Mouse (Mus musculus) limb, embryonic 13.5 days (tissue): ENCODE data around the gene Atp2b4. TPM values are rescaled to one million over a fixed set of nuclear protein-coding genes. Genes with fewer than 3 reads are reported as not detected.
A peak's percentile ranks its signal among the peaks of the same experiment; 100 is the strongest.

Experiments
- ATAC-seq: fragments of 200-750 bp; cut with Nextera tagmentation; 2 replicates; pipeline ENCODE4 v1.8.0; 2017; ENCODE audit warnings: low read depth, moderate number of reproducible peaks, moderate TSS enrichment; ENCODE audit not compliant: low FRiP score
- H3K27ac ChIP-seq: fragments of 300-500 bp; sonication (generic); 2 replicates; pipeline ENCODE4 v1.5.1; 2015; ENCODE audit warnings: inconsistent platforms, mild to moderate bottlenecking, moderate library complexity
- H3K27me3 ChIP-seq: fragments of 300-500 bp; sonication (generic); 2 replicates; pipeline ENCODE4 v1.6.1; 2015; ENCODE audit warnings: mild to moderate bottlenecking, inconsistent platforms
- H3K36me3 ChIP-seq: fragments of 300-500 bp; sonication (generic); 2 replicates; pipeline ENCODE4 v1.6.1; 2015; ENCODE audit warnings: inconsistent platforms, mild to moderate bottlenecking, moderate library complexity
- H3K4me1 ChIP-seq: fragments of 300-500 bp; sonication (generic); 2 replicates; pipeline ENCODE4 v1.6.1; 2015; ENCODE audit warnings: inconsistent platforms
- H3K4me2 ChIP-seq: fragments of 300-500 bp; sonication (generic); replicated peaks from 2 replicates; pipeline ENCODE4 v1.6.1; 2015; ENCODE audit warnings: inconsistent platforms, mild to moderate bottlenecking, moderate library complexity
- H3K4me3 ChIP-seq: fragments of 300-500 bp; sonication (generic); 2 replicates; pipeline ENCODE4 v1.5.1; 2015; ENCODE audit warnings: moderate library complexity, mild to moderate bottlenecking, inconsistent platforms
- H3K9ac ChIP-seq: fragments of 300-500 bp; sonication (generic); 2 replicates; pipeline ENCODE4 v1.6.1; 2015; ENCODE audit warnings: mild to moderate bottlenecking, inconsistent platforms
- H3K9me3 ChIP-seq: fragments of 300-500 bp; sonication (generic); 2 replicates; pipeline ENCODE4 v1.6.1; 2016; ENCODE audit warnings: inconsistent platforms
- WGBS: fragments of 180-500 bp; shearing (Covaris S2); methylation state at CpG from one replicate; pipeline ENCODE4 v1.1.7; 2015; 5-methylcytosine and 5-hydroxymethylcytosine counted together
- polyA plus RNA-seq: library from polyadenylated mRNA; unstranded; fragments of >200 nt; fragmentation: Nextera tagmentation; extraction: Ambion mirVana; gene quantifications from 2 replicates; pipeline ENCODE4 v1.2.1, GENCODE M21; 2015

The Atp2b4 gene
- polyA plus RNA-seq, 1 experiment from 2014 or later = 15.3 TPM

DNA sequence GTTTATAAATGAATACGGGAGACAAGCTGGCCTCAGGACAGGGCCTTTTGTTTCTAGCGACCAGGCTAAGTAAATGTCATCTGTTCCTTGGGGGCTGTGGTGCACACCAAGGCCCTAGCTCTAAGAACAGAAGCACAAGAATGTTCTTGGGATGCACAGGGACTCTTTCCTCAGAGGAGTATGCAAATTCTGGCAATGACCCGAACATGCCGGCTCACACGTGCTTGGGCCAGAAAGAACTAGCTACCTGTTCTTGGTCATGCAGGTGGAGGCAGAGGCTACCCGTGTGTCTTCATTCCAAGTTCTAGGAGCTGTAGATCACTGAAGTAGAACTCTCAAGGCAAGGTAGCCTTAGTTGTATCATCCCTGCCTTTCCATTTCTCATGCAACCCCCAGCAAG is 59.7 kb downstream of the Atp2b4 start:
- WGBS = 78% methylated on average over 6 of the region's 6 CpGs
- H3K27me3 ChIP-seq = peaks cover 62% of the 10 kb centered on the region
- peaks cover 54% of the 10 kb centered on the region for H3K4me1 ChIP-seq
- ATAC-seq = no peak
- no peak overlapping the region for H3K27ac ChIP-seq
- no peak overlapping the region for H3K4me3 ChIP-seq
- no peaks in the 10 kb centered on the region for H3K9me3 ChIP-seq
- H3K4me2 ChIP-seq = no peak overlapping the region
- peaks cover 15% of the 10 kb centered on the region for H3K36me3 ChIP-seq
- no peak overlapping the region for H3K9ac ChIP-seq

DNA sequence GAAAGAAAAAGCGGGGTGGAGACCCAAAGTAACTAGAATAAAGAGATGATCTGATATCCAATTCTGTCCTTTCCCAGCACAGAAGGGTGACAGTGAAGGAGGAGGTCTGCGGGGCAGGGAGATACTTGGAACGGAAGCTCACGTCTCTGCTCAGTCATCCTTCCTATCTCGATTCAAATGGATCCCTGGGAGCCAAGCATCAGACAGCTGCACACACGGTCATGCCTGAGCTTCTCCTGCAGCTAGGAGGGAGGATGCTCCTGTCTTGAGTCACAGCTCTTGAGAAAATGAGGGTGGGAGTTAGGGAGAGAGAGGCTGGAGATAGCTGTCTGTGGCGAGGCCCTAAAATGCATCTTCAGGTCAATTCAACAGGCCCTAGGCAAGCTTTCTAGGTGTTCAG is 64.2 kb downstream of the Atp2b4 start:
- Histone ChIP-seq H3K4me3 (no peak overlapping the region), H3K4me2 (no peak overlapping the region), H3K36me3 (peaks cover 21% of the 10 kb centered on the region), H3K9me3 (no peaks in the 10 kb centered on the region), H3K9ac (no peak overlapping the region), H3K4me1 (peaks cover 39% of the 10 kb centered on the region), H3K27me3 (peaks cover 65% of the 10 kb centered on the region), H3K27ac (no peak overlapping the region)
- 71% methylated on average over 7 of the region's 7 CpGs for WGBS
- ATAC-seq = no peak

DNA sequence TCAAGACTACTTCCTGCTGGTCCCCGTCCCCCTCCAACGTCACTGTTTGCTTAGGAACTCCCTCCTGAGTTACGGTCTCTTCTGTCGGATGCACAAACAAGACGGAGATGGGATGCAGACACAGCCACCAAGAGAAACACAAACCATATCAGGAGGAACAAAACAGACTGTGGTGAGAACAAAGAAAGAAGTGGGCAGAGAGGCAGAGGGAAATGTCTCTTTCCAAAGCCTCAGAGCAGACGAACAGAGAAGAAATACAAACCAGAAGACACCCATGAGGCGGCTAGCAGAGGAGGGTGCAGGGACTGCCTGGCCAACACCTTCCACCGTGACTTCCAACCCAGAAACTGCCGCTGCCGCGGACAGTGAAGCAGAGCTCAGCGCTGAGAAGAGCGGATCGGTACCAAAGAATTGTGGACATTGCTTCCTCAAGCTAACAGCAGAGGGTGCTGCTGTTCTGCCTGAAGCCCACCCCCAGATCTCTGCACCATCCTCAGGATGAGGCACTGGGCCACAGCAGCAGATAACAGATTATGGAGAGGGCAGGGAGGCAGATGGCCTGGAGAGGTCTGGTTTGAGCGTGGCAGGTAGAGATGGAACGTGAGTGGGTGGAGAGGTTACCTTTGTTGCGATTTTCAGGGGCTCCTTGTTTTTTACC is 64.7 kb downstream of the Atp2b4 start:
- Histone ChIP-seq H3K9ac (peak overlapping the region; percentile 67), H3K4me3 (peak overlapping the region; percentile 37), H3K27me3 (peaks cover 60% of the 10 kb centered on the region), H3K9me3 (no peaks in the 10 kb centered on the region), H3K36me3 (peaks cover 26% of the 10 kb centered on the region), H3K4me2 (peak overlapping the region; percentile 57), H3K27ac (no peak overlapping the region), H3K4me1 (peaks cover 34% of the 10 kb centered on the region)
- ATAC-seq = peak; percentile 84; the same call in 1 of the 2 replicates
- 11% methylated on average over 17 of the region's 17 CpGs for WGBS

DNA sequence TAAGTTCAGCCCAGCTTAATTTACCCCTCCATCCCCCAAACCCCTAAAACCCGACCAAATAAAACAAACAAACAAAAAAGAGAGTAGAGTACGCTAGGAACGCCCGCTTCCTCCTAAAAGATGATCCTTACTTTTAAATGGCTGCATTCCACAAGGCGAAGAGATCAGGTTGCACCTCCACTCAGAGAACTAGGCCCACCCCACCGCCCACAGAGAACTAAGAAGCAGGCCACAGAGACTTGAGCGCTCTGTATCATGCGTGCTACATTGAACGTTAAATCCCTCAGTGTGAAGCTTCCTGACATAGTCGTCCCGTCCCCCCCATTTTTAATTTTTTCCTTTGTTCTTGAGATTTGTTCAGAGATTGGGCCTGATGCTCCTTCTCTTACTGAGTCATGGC is 68.0 kb downstream of the Atp2b4 start:
- Histone ChIP-seq H3K27ac (0 out of 2 replicates have a peak overlapping the region, but pooled peaks have one; percentile 44), H3K9me3 (no peaks in the 10 kb centered on the region), H3K27me3 (peaks cover 45% of the 10 kb centered on the region), H3K9ac (no peak overlapping the region), H3K4me2 (peak overlapping the region; percentile 23), H3K4me1 (peaks cover 30% of the 10 kb centered on the region), H3K36me3 (peaks cover 47% of the 10 kb centered on the region), H3K4me3 (no peak overlapping the region)
- 12% methylated on average over 11 of the region's 11 CpGs for WGBS
- ATAC-seq = peak; percentile 60; the same call in 1 of the 2 replicates

DNA sequence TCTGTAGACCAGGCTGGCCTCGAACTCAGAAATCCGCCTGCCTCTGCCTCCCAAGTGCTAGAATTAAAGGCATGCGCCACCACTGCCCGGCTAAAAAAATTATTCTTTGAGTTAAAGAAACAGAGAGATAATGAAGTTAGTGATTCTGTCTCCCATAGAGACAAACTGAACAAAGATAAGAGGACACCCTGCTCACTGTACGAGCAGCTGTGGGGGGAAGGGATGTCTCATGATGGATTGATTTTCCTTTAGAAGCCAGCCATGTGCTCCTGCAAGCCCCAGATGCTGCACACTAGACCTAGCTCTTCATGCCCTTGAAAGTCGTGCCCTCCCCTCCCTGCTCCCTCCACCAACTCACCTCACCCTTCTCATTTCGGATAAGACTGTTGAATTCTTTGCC is 72.5 kb downstream of the Atp2b4 start:
- H3K9me3 ChIP-seq = no peaks in the 10 kb centered on the region
- no peak for ATAC-seq
- no peak overlapping the region for H3K27ac ChIP-seq
- H3K27me3 ChIP-seq = peaks cover 14% of the 10 kb centered on the region
- H3K4me3 ChIP-seq = no peak overlapping the region
- peaks cover 8% of the 10 kb centered on the region for H3K4me1 ChIP-seq
- 79% methylated on average over 7 of the region's 7 CpGs for WGBS
- H3K4me2 ChIP-seq = no peak overlapping the region
- H3K9ac ChIP-seq = no peak overlapping the region
- H3K36me3 ChIP-seq = peaks cover 51% of the 10 kb centered on the region

DNA sequence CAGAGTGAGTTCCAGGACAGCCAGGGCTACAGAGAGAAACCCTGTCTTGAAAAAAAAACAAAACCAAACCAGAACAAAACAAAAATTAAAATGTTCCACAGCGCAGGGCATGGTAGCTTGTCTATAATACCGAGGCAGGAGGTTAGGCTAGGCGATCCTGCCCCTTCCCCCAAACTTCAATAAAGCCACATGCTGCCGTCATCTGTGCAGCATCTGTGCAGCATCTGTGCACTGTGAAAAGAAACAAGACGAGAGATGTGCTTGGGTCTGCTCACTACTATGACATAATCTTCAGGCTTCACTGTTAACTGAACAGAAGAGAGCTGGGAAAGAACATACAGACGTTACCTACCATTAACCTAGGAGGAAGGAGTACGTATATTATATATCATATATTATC is 80.5 kb downstream of the Atp2b4 start:
- 0 out of 2 replicates have a peak, but pooled peaks cover 2% of the 10 kb centered on the region for H3K4me1 ChIP-seq
- no peak for ATAC-seq
- H3K27me3 ChIP-seq = no peaks in the 10 kb centered on the region
- no peak overlapping the region for H3K4me2 ChIP-seq
- no peaks in the 10 kb centered on the region for H3K9me3 ChIP-seq
- H3K4me3 ChIP-seq = no peak overlapping the region
- 40% methylated on average over 7 of the region's 7 CpGs for WGBS
- peaks cover 40% of the 10 kb centered on the region for H3K36me3 ChIP-seq
- H3K9ac ChIP-seq = no peak overlapping the region
- no peak overlapping the region for H3K27ac ChIP-seq

DNA sequence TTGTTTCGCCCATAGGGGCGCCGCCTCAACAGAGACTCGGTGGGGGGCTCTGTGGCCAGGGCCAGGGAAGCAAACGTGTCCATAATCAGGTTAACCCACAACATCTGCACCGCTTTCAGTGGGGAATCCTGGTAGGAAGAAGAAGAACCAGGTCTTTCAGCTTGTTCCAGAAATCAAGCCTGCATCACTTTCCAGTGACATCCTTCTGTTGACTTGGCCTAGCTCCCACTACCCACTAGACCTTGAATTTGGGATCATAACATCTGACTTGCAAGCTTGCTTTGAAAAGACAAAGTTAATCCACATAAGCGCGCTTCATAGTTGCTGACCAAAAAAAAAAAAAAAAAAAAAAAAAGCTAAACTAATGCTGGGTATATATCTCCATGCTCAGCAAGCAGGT is 82.1 kb downstream of the Atp2b4 start:
- Histone ChIP-seq H3K4me1 (0 out of 2 replicates have a peak, but pooled peaks cover 6% of the 10 kb centered on the region), H3K4me2 (no peak overlapping the region), H3K4me3 (no peak overlapping the region), H3K27ac (no peak overlapping the region), H3K9ac (no peak overlapping the region), H3K27me3 (no peaks in the 10 kb centered on the region), H3K36me3 (peaks cover 49% of the 10 kb centered on the region), H3K9me3 (no peaks in the 10 kb centered on the region)
- ATAC-seq = no peak
- 84% methylated on average over 8 of the region's 8 CpGs for WGBS

DNA sequence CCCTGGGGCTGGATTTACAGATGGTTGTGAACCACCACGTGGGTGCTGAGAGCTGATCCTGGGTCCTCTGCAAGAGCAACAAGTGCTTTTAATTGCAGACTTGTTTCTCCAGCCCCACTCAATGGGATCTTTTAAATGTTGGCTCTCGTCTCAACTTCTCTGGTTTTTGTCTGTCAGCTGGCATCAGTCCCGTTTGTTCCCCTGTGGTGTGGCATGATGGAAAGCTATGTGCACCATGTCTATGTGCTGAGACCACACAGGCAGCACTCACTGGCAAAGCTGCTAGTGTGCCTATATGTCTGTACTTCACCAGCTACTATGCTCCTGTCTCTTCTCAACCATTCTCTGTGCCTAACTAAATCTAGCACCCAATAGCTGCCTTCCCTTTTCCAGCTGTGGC is 82.5 kb downstream of the Atp2b4 start:
- Histone ChIP-seq H3K9me3 (no peaks in the 10 kb centered on the region), H3K4me3 (no peak overlapping the region), H3K27ac (no peak overlapping the region), H3K27me3 (no peaks in the 10 kb centered on the region), H3K4me1 (peaks cover 10% of the 10 kb centered on the region), H3K9ac (no peak overlapping the region), H3K36me3 (peaks cover 49% of the 10 kb centered on the region), H3K4me2 (no peak overlapping the region)
- 76% methylated on average over 3 of the region's 3 CpGs for WGBS
- no peak for ATAC-seq

DNA sequence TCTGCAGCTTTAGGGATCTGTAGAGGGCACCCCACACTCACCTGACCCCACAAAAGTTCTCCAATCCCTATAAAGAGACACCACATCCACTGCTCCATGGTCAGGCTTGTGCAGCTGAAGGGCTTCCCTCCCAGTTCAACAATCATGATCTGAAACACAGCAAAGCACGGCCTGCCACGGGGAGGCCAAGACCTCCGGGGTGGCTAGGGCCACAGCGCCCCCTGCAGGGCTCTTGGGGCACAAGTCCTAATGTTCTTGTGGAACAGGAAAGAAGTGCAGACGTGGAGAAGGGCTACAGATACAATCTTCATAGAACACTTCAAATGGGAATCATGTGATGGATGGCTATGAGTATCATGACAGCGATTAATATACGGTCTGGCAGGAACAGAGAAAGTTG is 84.4 kb downstream of the Atp2b4 start:
- Histone ChIP-seq H3K27ac (no peak overlapping the region), H3K4me3 (no peak overlapping the region), H3K9ac (no peak overlapping the region), H3K36me3 (peaks cover 49% of the 10 kb centered on the region), H3K9me3 (no peaks in the 10 kb centered on the region), H3K4me2 (no peak overlapping the region), H3K4me1 (peaks cover 28% of the 10 kb centered on the region), H3K27me3 (no peaks in the 10 kb centered on the region)
- ATAC-seq = no peak
- 24% methylated on average over 7 of the region's 7 CpGs for WGBS

DNA sequence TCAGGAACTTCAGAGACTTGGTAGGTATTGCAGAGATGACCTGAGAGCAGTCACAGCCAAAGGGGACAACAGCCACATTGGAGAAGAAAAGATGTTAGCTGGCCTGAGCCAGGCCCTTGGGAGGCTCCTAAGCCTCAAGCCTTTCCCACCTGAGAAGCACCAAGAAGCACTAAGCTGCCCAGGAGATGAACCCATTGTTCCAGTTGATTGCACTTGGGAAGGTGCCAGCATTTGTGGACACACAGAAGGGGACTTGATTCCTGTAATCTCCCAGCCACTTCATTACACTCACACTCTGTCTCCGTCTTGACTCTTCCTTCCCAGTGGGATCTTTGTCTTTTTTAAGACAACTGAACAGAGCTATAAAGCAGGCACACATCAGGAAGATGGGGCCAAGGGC is 85.7 kb downstream of the Atp2b4 start:
- H3K9me3 ChIP-seq = no peaks in the 10 kb centered on the region
- H3K9ac ChIP-seq = no peak overlapping the region
- ATAC-seq = no peak
- H3K4me3 ChIP-seq = no peak overlapping the region
- no peak overlapping the region for H3K27ac ChIP-seq
- H3K36me3 ChIP-seq = peaks cover 43% of the 10 kb centered on the region
- 83% methylated on average over 1 of the region's 1 CpGs for WGBS
- no peak overlapping the region for H3K4me2 ChIP-seq
- H3K4me1 ChIP-seq = peaks cover 33% of the 10 kb centered on the region
- no peaks in the 10 kb centered on the region for H3K27me3 ChIP-seq

DNA sequence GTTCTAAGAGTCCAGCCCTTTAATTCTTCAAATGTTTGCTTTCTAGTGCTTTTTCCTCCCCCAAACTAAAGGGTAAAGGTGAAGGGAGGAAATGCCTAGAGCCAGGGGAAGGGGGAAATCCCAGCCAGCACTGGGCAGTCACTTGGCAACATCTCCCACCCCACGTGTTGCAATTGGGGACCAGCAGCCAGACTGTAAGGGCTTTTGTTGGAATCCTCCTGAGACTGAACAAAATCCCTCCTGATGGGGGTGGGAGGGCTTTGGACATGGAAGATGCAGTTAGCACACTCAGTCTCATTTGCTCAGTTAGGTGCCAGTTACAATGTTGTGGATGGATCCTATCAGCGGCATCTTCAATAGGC is 87.9 kb downstream of the Atp2b4 start:
- peaks cover 43% of the 10 kb centered on the region for H3K4me1 ChIP-seq
- H3K27ac ChIP-seq = 0 out of 2 replicates have a peak overlapping the region, but pooled peaks have one; percentile 10
- no peak overlapping the region for H3K4me3 ChIP-seq
- no peaks in the 10 kb centered on the region for H3K9me3 ChIP-seq
- 44% methylated on average over 2 of the region's 2 CpGs for WGBS
- H3K4me2 ChIP-seq = peak overlapping the region; percentile 29
- no peak for ATAC-seq
- H3K36me3 ChIP-seq = peaks cover 32% of the 10 kb centered on the region
- H3K9ac ChIP-seq = no peak overlapping the region
- H3K27me3 ChIP-seq = no peaks in the 10 kb centered on the region

DNA sequence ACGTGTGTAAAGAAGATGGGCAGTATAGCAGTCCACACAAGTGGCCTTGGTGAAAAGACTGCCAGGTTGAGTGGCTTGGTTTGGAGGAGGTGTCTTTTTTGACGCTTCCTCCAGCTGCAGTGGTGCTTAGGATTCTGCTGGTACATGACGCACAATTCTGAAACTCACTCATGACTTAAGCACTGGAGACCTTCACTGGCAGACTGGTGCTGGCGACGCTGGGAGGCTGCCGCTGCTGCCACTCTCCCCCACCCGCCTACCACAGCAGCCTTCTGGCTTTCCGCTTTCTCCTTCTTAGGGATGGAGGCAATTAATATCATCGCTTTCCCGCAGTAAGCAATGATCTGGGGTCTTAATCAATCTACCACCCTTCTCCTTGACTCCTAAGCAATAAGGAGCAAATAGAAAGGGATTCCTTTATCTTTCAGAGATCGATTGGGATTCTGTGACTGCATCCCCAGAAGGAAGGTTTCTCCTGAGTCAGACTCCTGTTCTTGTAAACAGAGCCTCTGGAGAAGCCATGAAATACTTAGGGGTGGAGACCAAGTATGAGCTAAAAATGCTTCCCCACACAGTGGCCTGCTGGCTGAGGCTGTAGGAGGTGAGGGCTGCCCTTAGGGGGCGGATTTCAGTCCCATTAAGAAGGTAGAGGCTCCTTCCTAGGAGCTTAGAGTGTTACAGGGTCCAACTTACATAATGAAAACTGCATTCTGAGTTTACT is 88.4 kb downstream of the Atp2b4 start:
- Histone ChIP-seq H3K9ac (0 out of 2 replicates have a peak overlapping the region, but pooled peaks have one; percentile 6), H3K4me1 (peaks cover 43% of the 10 kb centered on the region), H3K36me3 (peaks cover 27% of the 10 kb centered on the region), H3K4me2 (peak overlapping the region; percentile 29), H3K9me3 (no peaks in the 10 kb centered on the region), H3K27ac (peak overlapping the region; percentile 39; the same call in 1 of the 2 replicates), H3K27me3 (no peaks in the 10 kb centered on the region), H3K4me3 (no peak overlapping the region)
- 37% methylated on average over 12 of the region's 12 CpGs for WGBS
- ATAC-seq = no peak
